Mouse (Mus musculus): ENCODE measurements around the gene Cep57. TPM values are rescaled to one million over a fixed set of nuclear protein-coding genes. Genes with fewer than 3 reads are reported as not detected.

Cep57 gene
- total and polyA plus RNA-seq, 3 experiments = 4.8 to 11.8 (median 9.0) TPM

GRCm38 (mm10) chr9:13856247-13856646 lies 29.3 kb upstream of the Cep57 start:
- no peak for DNase-seq
- Histone ChIP-seq H3K79me2 (replicated peaks; ENCODE audit: control insufficient read depth, insufficient read depth, low read length) (no peaks in the 10 kb centered on the region), H3K27me3 (ENCODE audit: control insufficient read depth, insufficient read depth, low read length) (no peaks in the 10 kb centered on the region), H3K9ac (ENCODE audit: low read depth, low read length) (no peak overlapping the region), H3K27ac (no peak overlapping the region), H3K36me3 (ENCODE audit: control insufficient read depth, insufficient read depth, low read length) (no peaks in the 10 kb centered on the region), H3K4me1 (ENCODE audit: control insufficient read depth, insufficient read depth, low read length) (no peaks in the 10 kb centered on the region), H3K4me3 (no peak overlapping the region)
- WGBS = 75% methylated on average over 1 of the region's 1 CpGs
- intact Hi-C loops (cut with DNase I) = no loop called here
- TF ChIP-seq POLR2A (IDR thresholded peaks at IDR 0.05; ENCODE audit: insufficient read depth, low read depth, low read length) = no peak
- no peak for TF ChIP-seq CTCF (IDR thresholded peaks at IDR 0.05)

- TF ChIP-seq EP300 (IDR thresholded peaks at IDR 0.05; ENCODE audit: insufficient read depth, low read depth, low read length) (no peak), CTCF (IDR thresholded peaks at IDR 0.05) (no peak), POLR2A (IDR thresholded peaks at IDR 0.05; ENCODE audit: insufficient read depth, low read depth, low read length) (no peak)
- Histone ChIP-seq H3K27me3 (ENCODE audit: control insufficient read depth, insufficient read depth, low read length) (no peaks in the 10 kb centered on the region), H3K79me2 (replicated peaks; ENCODE audit: control insufficient read depth, insufficient read depth, low read length) (no peaks in the 10 kb centered on the region), H3K9ac (ENCODE audit: low read depth, low read length) (no peak overlapping the region), H3K4me3 (no peak overlapping the region), H3K4me1 (ENCODE audit: control insufficient read depth, insufficient read depth, low read length) (no peaks in the 10 kb centered on the region; the same call in 1 of the 2 replicates), H3K27ac (no peak overlapping the region), H3K36me3 (ENCODE audit: control insufficient read depth, insufficient read depth, low read length) (no peaks in the 10 kb centered on the region)
- 36% methylated on average over 3 of the region's 3 CpGs for WGBS
- intact Hi-C loops (cut with DNase I) = no loop called here
- DNase-seq = no peak
Observed at GRCm38 (mm10) chr9:13853876-13854275, 27.0 kb upstream of the Cep57 start.

- no peak overlapping the region for H3K9ac ChIP-seq (ENCODE audit: low read depth, low read length)
- no peaks in the 10 kb centered on the region for H3K79me2 ChIP-seq (replicated peaks; ENCODE audit: control insufficient read depth, insufficient read depth, low read length)
- H3K27ac ChIP-seq = no peak overlapping the region
- no peak for DNase-seq
- no peaks in the 10 kb centered on the region; the same call in 1 of the 2 replicates for H3K36me3 ChIP-seq (ENCODE audit: control insufficient read depth, insufficient read depth, low read length)
- intact Hi-C loops (cut with DNase I) = loop anchor here (2.0 kb wide), 1 partner anchor 494 kb away; no protein-coding TSS in a partner anchor
- 75% methylated on average over 10 of the region's 10 CpGs for WGBS
- no peaks in the 10 kb centered on the region; the same call in 1 of the 2 replicates for H3K4me1 ChIP-seq (ENCODE audit: control insufficient read depth, insufficient read depth, low read length)
- H3K27me3 ChIP-seq (ENCODE audit: control insufficient read depth, insufficient read depth, low read length) = no peaks in the 10 kb centered on the region
- no peak for TF ChIP-seq EP300 (IDR thresholded peaks at IDR 0.05; ENCODE audit: insufficient read depth, low read depth, low read length)
- peak; percentile 79 for TF ChIP-seq CTCF (IDR thresholded peaks at IDR 0.05)
- TF ChIP-seq POLR2A (IDR thresholded peaks at IDR 0.05; ENCODE audit: insufficient read depth, low read depth, low read length) = no peak
- H3K4me3 ChIP-seq = no peak overlapping the region
Observed at GRCm38 (mm10) chr9:13848481-13849480, 21.9 kb upstream of the Cep57 start.

- Histone ChIP-seq H3K79me2 (replicated peaks; ENCODE audit: control insufficient read depth, insufficient read depth, low read length) (no peaks in the 10 kb centered on the region), H3K27ac (no peak overlapping the region), H3K36me3 (ENCODE audit: control insufficient read depth, insufficient read depth, low read length) (no peaks in the 10 kb centered on the region; the same call in 1 of the 2 replicates), H3K4me1 (ENCODE audit: control insufficient read depth, insufficient read depth, low read length) (no peaks in the 10 kb centered on the region; the same call in 1 of the 2 replicates), H3K27me3 (ENCODE audit: control insufficient read depth, insufficient read depth, low read length) (no peaks in the 10 kb centered on the region), H3K9ac (ENCODE audit: low read depth, low read length) (no peak overlapping the region), H3K4me3 (no peak overlapping the region)
- TF ChIP-seq POLR2A (IDR thresholded peaks at IDR 0.05; ENCODE audit: insufficient read depth, low read depth, low read length) (no peak), CTCF (IDR thresholded peaks at IDR 0.05) (no peak), EP300 (IDR thresholded peaks at IDR 0.05; ENCODE audit: insufficient read depth, low read depth, low read length) (no peak)
- 72% methylated on average over 3 of the region's 3 CpGs for WGBS
- intact Hi-C loops (cut with DNase I) = no loop called here
- no peak for DNase-seq
Observed at GRCm38 (mm10) chr9:13847591-13847990, 20.7 kb upstream of the Cep57 start.

- Histone ChIP-seq H3K79me2 (replicated peaks; ENCODE audit: control insufficient read depth, insufficient read depth, low read length) (no peaks in the 10 kb centered on the region), H3K27ac (no peak overlapping the region), H3K4me3 (no peak overlapping the region), H3K4me1 (ENCODE audit: control insufficient read depth, insufficient read depth, low read length) (no peaks in the 10 kb centered on the region), H3K9ac (ENCODE audit: low read depth, low read length) (no peak overlapping the region), H3K27me3 (ENCODE audit: control insufficient read depth, insufficient read depth, low read length) (no peaks in the 10 kb centered on the region), H3K36me3 (ENCODE audit: control insufficient read depth, insufficient read depth, low read length) (peaks cover 26% of the 10 kb centered on the region)
- intact Hi-C loops (cut with DNase I) = no loop called here
- no peak for DNase-seq
- no peak for TF ChIP-seq EP300 (IDR thresholded peaks at IDR 0.05; ENCODE audit: insufficient read depth, low read depth, low read length)
- no peak for TF ChIP-seq POLR2A (IDR thresholded peaks at IDR 0.05; ENCODE audit: insufficient read depth, low read depth, low read length)
- TF ChIP-seq CTCF (IDR thresholded peaks at IDR 0.05) = no peak
- 44% methylated on average over 2 of the region's 2 CpGs for WGBS
Observed at GRCm38 (mm10) chr9:13836726-13837125, 9.8 kb upstream of the Cep57 start.

- H3K36me3 ChIP-seq (ENCODE audit: control insufficient read depth, insufficient read depth, low read length) = peaks cover 26% of the 10 kb centered on the region
- H3K79me2 ChIP-seq (replicated peaks; ENCODE audit: control insufficient read depth, insufficient read depth, low read length) = no peaks in the 10 kb centered on the region
- H3K4me3 ChIP-seq = no peak overlapping the region
- WGBS = 64% methylated on average over 3 of the region's 3 CpGs
- intact Hi-C loops (cut with DNase I) = no loop called here
- DNase-seq = no peak
- TF ChIP-seq CTCF (IDR thresholded peaks at IDR 0.05) (no peak), POLR2A (IDR thresholded peaks at IDR 0.05; ENCODE audit: insufficient read depth, low read depth, low read length) (no peak), EP300 (IDR thresholded peaks at IDR 0.05; ENCODE audit: insufficient read depth, low read depth, low read length) (no peak)
- H3K4me1 ChIP-seq (ENCODE audit: control insufficient read depth, insufficient read depth, low read length) = no peaks in the 10 kb centered on the region
- H3K9ac ChIP-seq (ENCODE audit: low read depth, low read length) = no peak overlapping the region
- no peak overlapping the region for H3K27ac ChIP-seq
- H3K27me3 ChIP-seq (ENCODE audit: control insufficient read depth, insufficient read depth, low read length) = no peaks in the 10 kb centered on the region
Observed at GRCm38 (mm10) chr9:13835256-13835655, 8.3 kb upstream of the Cep57 start.

All from heart, adult 2 months (tissue).